Mouse (Mus musculus) hindlimb bud, embryonic 11.5 days (tissue): ENCODE data around the gene Hjurp.

Source experiments
- DNase-seq: peaks from one replicate; pipeline ENCODE4 v3.0.0-alpha.2; 2012; ENCODE audit warnings: low read depth, low spot score; ENCODE audit errors: extremely low spot score

Gene Hjurp

DNA sequence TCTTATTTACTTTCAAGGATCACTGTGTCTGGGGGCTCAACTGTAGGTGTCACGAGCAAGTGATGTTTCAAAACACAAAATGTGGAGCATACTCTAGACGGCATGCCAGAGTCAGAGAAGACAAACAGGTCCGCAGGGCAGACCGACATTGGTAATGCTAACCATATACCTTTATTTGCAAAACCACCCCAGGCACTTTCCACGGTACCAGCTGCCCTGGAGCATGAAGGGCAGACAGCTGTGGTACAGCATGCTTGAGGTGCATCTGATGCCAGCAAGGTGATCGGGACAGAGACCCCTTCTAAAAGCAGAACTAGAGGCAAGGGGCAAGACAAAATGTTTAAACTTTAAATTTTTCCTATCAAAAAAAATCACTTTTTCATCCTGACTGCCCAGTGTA is 14.5 kb downstream of the Hjurp start:
- DNase-seq, result no peak

DNA sequence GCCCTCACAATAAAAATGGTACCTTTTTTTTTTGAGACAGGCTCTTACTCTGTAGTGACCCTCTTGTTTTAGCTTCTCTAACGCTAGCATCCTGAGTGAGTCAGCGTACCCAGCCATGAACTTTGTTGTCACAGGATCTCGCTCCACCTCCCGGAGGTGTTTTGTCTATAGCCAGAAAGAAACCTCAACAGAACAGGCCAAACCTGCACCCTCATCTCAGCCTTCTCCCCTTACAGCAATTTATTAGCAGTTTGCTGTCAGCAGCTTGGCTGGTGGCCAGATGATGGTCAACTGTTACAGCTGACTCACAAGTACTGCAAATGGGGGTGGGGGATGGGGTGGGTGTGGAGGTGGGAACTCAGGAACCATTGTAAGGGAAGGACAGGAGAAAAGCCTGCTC is 15.2 kb downstream of the Hjurp start:
- no peak for DNase-seq

DNA sequence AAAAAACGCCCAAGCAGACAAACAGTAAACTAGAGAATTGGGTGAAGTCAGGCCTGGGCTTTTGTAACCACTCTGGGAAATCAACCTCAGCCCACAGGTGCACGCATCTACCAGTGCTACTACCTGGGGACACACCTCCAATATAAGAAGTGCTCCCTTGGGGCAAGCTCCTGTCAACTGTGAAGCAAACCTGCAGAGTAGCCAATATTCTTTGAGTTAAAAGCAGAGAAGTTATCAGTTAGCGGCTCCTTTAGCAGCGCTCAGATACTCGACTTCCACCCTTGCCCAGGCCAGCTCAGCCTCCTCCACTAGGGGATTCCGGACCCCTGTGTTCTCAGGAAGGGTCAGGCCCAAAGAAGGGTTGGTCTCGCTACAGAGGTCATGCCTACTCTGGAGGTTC is 15.7 kb downstream of the Hjurp start:
- no peak for DNase-seq

DNA sequence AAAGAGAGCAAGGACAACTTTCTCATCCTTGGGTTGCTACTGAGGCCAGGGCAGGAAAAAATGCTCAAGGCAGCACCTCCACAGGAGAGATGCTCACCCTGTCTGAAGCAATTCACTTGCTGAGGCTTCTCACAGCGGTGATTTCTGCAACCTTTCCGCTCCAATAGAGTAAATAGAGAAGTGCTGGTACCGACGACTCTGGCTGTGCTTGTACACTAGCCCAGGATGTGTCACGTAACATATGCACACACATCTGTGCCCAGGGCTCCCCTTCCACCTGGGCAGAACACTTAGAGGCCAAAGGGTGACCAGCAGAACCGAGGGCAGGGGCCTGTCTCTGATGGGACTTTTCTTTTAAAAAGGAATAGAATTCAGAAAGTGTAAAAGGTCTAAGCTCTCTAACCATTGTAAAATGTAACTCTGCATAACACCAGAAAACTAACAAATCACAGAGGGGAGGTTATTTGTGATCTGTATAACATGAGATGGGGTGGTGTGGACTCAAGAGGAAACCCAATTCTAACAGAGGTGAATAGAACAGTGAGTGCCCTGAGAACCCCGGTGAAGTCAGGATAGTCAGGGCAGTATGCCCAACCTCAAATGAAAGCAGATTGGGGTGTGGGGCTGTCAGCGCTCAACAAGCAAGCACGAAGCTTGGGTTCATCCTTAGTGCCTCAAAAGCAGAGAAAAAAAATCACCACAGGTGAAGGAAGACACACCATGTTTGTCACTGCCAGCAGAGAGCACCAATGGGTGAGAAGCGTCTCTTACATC is 16.6 kb downstream of the Hjurp start:
- no peak for DNase-seq

DNA sequence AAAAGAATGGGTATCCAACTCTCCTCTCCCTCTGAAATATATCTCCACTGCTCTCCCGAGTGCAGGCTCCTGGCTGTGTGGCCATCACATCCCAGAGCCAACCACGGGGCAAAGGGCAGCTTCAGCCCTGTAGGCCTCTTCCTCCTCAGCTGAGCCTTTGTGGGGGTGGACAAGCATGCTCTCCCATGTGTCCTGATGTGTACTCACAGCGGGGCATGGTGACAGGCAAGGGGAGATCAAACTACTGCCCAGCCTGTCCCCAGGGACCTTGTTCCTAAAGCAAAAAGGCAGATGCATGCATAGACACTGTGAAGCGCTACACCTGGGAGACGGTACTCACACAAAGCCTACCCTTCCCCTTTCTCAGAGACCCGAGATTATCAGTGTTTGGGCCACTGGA is 17.3 kb downstream of the Hjurp start:
- DNase-seq, result no peak

DNA sequence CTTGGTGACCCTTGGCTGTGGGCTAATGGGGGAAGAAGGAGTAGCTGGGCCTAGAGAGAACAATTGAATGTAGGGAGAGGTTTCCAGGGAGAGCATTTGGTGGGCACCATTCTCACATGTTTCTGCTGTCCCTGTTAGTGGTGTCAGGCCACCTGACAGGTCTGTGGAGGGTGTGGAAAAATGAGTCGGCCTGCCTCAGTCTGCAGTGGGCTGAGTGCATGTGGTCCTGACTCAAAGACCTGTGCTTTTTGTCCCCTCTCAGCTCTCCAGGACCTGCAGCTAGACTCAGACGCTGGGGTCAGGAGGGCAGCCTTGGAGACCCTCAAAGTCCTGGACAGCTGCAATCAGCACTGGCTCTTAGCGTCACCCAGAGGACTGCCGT is 17.8 kb downstream of the Hjurp start:
- no peak for DNase-seq

DNA sequence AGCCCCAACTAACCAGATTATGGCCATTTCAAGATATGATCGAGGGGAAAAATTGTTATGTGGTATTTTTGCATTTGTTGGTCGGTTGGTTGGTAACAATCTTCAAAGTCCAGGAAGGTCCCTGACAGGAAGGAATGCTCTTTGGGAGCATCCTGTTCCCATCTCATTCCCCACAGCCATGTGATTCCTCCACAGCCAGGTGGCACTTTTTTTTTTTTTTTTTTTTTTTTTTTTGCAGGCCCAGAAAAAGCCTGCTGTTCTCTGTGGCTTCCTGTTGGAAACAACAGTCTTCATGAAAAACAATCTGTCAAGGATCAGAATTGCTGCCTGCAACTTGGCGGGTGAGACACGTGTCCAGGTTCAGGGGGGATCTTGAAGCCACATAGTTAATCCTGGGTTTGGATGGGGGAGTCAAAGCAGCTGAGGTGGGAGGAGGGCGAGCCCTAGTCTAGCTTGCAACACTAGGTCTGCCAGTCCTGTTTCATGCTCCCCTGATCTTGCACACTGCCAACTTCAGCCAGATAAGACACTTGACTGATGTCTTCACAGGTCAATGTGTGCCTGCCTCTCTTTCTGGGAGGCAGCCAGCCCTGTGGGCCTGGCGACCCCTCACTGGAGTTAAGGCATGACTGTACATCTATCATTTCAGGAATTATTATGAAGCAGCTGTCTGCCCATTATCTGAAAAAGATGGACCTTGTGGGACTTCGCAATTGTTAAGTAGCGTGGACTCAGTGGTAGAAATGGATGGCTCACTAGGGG is 18.4 kb downstream of the Hjurp start:
- no peak for DNase-seq

DNA sequence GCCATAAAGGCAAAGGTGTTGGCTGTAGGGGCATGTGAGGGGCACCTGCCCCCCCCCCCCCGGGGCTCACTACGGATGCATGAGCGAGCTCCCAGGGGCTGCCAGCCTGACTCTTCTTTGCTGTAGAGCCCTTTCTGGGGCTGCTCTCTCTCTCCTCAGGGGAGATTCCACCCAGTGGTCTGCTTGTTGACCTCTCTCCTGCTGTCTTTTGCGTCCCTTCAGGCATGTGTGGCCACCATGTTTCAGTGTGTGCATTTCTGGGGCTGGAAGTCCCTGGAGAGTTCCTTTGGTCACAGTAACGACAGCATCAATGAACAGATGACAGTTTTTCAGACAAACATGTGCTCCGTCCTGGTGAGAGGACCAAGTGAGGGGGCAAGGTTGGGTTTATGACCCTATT is 19.1 kb downstream of the Hjurp start:
- no peak for DNase-seq

DNA sequence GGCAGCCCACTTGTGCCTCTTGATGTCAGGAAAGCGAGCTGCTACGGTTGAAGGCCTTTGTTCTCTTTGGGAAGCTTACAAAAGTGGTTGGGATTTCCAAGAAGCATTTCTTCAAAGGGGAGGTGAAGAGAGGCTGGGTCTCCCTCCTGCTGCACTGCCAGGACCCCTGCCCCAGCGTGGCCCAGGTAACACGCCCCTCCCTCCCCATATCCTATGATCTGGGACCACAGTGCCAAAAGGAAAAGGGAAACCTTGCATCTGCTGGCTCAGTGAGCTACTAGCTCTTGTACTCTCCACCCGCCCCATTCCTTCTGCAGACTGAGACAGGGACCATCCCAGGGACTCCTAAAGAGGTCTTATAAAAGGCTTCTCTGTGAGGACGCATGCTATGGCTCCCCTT is 19.8 kb downstream of the Hjurp start:
- DNase-seq, result no peak

DNA sequence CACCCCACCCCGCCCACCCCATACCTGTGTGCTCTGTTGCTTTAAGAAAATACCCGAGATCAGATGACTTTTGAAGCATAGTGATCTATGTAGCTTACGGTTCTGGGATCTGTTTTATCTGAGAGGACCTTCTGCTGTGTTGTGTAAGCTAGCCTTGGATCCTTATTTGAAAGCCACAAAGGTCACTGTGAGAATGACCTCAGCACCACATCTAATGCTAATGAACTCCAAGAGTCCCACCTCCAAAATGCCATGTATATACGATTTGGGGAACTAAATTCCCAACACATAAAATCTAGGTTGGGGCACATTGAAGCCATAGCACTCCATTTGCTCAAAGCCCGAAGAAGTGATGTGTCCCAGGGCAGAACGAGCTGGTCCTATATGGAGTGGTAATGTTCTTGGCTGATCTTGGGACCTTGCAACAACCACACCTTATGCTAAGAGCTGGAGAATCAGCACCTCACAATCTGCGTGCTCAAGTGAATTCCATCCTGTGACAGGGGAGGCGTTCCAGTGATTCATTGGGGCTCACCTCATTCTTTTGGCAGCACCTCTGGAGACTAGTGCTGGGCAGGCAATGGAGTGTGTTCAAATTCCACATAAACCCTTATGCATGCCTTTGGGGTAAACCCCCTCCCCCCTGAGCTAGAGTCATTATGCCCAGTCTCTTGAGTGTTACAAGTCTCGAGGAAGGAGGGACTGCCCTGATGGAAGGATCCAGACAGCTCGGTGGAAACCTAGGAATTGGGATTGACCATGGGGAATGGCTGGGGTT is 20.4 kb downstream of the Hjurp start:
- DNase-seq, result no peak

DNA sequence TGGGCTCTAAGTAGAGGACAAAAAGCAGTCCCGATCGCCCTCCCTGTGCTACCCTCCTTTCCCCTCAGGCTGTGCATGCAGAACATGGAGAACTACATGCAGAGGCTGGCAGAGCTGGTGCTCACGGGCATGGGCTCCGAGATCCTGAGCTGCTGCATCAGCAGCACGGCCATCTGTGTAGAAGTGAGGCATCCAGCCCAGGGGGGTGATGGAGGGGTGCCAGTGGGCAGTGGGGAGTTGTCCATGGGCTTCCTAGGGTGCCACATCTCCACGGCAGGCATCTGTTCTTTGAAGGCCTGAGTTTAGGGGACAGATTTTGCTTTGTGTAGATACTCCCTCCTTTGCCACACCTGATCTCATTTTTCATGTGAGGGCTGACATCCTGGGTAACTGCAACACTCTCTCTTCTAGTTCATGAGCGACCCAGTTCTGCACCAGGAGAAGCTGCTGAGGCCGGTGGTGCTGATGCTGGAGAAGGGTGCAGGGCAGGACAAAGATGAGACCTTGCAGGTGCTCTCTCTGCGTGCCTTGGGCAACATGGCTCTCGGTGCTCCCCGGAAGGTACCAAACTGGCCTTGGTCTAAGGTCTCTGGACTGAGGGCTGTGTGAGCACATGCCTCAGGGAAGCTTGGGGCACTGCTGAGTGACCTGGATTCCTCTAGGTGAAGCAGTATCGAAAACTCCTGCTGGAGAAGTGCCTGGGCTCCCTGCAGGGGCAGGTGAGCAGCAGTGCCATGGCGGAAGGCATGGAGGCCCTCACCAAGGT is 21.3 kb downstream of the Hjurp start:
- DNase-seq, result no peak

DNA sequence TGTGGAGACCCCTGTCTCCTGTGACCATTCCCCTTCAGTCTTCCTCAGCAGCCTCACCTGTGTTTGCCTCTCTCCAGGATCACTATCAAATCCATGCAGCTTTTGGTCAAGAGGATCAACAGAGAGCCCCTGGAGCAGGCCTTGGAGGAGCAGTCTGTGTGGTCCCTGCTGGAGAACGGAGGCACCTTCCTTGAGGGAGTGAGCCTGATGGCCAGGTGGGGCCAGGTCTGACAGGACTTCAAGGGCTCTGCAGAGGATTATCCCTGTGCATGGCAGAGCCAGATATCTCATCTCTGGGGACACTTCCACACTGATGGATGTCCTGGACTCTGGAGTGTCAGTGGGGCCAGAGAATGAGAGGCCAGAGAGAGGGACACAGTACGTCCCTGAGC is 22.0 kb downstream of the Hjurp start:
- no peak for DNase-seq

DNA sequence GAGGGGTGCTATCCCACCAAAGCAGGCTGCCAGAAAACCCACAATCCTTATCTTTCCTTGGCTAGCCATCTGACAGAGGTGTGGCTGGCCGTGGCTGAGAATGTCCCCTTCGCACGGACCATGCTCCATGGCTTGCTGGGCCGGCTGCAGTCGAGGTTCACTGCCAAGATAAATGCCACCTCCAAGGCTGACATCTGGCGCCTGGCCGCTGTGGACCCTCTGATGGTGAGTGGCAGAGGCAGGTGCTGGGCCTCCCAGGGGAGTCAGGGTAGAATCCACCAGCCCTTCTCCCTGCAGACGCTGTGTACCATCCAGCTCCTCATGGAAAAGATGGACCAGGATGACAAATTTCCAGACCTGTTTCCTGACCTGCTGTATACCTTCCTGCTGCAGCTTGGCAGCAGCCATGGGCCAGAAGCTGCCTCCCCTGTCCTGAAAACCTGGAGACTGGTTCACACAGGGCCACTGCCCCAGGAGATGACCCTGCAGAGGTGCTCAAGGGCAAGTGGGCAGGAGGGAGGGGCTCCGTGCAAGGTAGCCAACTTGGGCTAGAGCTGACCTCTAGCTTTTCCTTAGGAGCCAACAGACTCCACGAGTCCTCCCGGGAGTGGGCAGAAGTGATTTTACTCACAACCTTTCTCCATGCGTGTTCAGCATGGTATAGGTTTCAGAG is 22.5 kb downstream of the Hjurp start:
- no peak for DNase-seq

DNA sequence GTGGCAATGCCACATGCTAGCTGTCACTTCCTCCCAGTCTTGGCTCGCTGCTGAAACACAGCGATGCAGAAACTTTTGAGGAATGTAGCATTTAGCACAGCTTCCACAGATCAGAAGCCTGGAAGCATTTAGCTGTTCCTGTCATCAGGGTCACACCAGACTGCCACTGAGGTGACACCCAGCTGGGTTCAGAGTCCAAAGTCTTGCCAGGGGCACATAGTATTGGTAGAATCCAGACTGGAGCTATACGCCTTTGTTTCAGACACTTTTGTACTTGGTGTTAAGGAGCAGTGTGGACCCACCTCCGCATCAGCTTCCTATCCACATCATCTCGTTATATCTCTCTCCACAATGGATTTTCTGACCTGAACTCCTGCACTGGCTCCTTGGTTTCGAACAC is 23.9 kb downstream of the Hjurp start:
- DNase-seq, result no peak

DNA sequence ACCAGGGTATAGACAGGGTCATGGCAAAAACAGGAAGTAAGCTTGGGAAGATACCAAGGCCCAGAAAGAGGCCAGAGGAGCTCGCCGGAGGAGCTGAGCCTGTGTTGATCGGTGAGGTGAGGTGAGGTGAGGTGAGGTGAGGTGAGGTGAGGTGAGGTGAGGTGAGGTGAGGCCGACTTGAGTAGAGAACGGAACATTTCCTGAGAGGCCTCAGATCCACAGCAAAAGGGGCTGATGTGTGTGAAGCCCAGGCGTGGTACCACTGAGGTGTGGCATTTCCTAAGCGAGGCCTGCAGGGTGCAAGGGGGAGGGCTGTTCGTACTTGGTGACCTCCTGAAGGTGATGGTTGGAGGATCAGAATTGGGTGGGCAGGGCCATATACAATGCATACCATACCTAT is 24.3 kb downstream of the Hjurp start:
- no peak for DNase-seq

DNA sequence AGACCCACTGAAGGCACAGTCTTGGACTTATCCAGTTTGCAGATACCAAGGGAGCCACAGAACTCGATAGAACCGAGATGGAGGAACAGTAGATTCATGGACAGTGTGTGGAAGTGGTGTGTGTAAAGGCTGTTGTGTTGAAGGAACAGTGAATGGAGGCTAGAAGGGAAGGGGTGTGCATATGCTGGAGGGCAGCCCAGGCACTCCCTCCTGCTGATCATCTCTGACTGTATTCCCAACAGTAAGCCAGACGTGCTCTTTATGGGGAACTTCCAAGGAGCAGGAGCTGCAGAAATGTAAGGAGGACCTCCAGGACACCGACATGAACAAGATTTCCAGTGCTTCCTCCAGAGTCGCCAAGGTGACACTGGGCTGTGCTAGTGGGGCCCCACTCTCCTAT is 27.4 kb downstream of the Hjurp start:
- DNase-seq, result no peak

DNA sequence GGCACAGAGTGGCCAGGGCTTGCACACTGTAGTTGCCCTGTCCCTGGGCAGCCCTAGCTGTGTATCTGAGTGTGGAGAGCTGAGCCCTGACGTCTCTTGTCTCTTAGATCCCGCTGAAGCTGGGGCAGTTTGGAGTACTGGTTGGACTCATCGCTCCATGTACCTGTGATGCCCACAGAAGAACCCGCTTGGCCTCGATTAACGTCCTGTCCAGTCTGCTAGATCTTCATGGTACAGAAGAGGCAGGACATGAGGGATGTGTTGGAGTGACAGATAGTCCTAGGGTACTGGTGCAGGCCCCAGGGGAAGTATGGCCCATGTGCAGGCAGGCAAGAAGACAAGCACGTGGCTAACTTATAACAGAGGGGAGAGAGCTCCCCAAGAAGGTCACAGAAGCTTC is 27.8 kb downstream of the Hjurp start:
- DNase-seq, result no peak

DNA sequence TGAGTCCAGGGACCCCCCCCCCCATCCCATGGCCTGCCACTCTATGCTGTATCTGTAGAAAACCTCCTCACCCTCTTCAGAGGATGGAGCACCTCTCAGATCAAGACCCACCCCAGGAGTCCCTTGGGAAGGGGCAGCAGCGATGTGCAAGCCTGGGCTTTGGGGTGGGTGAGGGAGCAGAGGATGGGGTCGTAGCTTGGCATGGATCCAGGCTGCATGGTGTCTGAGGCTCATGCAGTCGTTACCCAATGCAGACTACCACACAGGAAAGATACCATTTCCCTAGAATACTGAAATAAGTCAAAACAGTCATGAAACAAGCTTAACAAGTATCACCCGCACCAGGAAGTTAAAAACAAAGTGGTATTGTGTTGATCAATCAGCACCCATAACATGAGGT is 28.8 kb downstream of the Hjurp start:
- no peak for DNase-seq

DNA sequence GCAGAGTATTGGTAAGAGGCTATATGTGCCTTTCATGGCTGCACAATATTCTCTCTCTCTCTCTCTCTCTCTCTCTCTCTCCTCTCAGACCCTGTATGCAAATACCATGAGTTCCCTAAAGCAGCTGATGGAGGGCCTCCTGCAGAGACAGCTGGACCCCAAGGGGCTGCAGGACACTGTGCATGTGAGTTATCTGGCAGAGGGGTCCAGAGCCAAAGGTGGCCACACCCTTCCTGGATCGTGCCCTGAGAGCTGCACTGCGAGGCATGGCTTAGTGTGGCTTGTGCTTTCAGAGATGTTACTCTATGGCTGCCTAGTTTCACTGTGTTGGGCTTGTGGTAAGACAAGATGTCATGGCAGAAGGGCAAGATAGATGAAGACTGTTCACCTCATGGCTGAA is 29.8 kb downstream of the Hjurp start:
- no peak for DNase-seq

DNA sequence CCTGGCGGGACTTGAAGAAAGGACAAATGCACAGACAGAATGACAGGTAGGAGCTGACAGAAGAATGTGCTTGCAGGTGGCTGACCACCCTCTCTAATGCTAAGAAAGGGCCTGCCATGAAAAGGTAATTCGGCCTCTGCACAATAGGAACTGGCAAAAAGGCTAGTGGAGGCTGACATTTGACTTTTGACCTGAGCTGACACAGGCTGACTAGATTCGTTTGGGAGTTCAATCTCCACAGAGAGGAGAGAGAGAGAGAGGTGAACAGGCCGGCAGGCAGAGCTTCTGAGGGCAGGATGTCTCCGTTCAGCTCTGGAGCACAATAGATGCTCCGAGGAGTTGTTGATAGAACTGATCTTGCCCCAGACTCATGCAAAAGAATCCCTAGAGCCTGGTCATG is 31.0 kb downstream of the Hjurp start:
- DNase-seq, result no peak

DNA sequence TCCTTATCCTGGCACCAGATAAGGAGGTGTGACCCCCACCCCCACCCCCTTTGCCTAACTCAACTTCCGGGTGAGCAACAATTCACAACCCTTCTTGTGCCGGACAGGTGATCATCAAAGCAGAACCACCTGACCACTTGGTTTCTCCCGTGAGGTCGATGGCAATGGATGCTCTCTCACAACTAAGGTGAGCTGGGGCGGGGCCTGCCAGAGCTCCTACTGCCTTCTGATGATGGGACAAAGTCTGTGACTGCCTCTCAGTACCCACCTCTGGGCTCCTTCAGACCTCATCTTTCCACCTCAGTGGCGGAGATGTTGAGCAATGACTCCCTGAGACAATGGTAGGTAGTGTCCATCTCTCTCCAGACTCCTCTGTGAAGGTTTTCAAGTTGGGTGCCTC is 31.6 kb downstream of the Hjurp start:
- DNase-seq, result no peak
